Mouse (Mus musculus): ENCODE measurements around the gene Brpf1.

The Brpf1 gene

DNA sequence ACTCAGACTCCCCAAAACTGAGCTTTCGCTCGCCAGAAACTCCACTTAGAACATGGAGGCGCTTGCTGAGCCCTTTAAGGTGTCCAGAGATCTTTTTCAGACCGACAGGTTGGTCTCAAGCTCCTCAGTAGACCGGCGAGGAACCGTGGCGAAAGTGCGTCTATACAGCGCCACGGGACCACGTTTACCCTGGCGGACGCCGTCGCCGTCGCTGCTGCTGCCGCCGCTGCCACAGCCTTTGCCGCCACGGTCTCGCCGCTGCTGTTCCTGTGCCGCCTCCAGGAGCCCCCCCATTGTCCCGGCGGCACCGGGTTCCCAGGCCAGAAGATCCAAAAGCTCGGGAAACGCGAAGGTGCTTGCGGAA is at the start of gene Brpf1:
Gene Brpf1, plus strand, starts transcription at position 152 of the 364 bp plus-strand sequence.
- no peak for DNase-seq

- DNase-seq, result peak; percentile 29
Observed at GRCm38 (mm10) chr6:113261174-113261858, 45.6 kb upstream of the Brpf1 start.

GRCm38 (mm10) chr6:113263531-113263930 is 43.4 kb upstream of the Brpf1 start:
- DNase-seq, result no peak

GRCm38 (mm10) chr6:113264429-113264828 is 42.5 kb upstream of the Brpf1 start:
- peak; percentile 52 for DNase-seq

GRCm38 (mm10) chr6:113266996-113267655 is 39.8 kb upstream of the Brpf1 start:
- DNase-seq, result no peak

DNA sequence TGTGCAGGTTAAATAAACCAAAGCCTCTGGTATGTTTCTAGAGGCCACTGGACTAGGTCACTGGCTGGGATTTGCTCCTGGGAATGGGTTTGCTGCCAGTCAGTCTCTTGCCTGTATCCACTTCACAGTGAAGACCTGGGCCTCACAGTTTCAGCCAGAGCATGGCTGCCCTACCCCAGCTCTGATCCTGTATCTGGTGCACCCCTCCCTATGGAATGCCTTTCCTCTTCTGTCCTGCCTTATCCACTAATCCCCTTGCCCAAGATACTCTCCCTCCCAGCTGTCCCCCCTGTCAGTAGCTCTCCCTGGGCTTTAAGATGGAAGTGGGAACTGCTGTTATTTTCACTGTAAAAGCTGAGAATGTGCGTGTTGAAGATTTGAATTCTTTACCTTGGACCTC is 38.9 kb upstream of the Brpf1 start:
- DNase-seq, result no peak

DNA sequence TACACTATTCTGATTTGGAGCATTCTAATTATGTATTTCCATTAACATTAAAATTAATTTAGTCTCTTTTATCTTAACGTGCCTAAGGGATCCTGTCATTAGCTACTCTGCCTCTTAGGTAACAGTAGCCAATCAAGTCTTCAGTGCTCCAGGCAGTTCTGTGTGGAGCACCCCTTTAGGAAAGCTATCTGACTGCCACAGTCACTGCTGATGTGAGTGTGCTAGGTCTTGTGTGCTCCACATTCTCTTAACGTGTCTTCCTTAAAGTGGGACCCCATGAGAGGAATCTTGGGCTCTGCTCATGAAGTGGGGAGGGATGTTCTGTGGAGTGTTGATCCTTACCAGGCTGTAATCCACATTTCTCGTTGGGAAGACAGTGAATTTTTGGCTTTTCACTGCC is 34.6 kb upstream of the Brpf1 start:
- no peak for DNase-seq

DNA sequence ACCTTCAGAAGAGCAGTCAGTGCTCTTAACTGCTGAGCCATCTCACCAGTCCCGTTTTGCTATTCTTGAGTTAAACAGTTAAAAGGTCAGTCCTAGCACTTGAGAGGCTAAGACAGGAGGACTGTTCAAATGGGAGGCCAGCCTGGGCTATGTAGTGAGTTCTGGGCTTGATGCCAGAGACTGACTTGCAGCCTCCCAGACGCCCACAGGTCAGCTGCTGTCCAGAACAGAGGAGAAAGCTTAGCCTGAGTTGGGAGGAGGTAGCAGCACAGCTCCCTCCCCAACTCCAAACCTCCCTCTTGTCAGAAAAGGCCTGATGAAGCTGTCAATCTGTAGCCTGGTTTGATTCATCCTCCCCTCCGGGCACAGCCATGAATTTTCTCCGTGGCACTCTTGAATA is 30.1 kb upstream of the Brpf1 start:
- DNase-seq, result no peak

- no peak for DNase-seq
Observed at GRCm38 (mm10) chr6:113281676-113282075, 25.3 kb upstream of the Brpf1 start.

GRCm38 (mm10) chr6:113282101-113282802 is 24.7 kb upstream of the Brpf1 start, which contains the start of gene Cpne9:
Gene Cpne9, plus strand, starts transcription at chr6:113282307.
- peak; percentile 38 for DNase-seq

DNA sequence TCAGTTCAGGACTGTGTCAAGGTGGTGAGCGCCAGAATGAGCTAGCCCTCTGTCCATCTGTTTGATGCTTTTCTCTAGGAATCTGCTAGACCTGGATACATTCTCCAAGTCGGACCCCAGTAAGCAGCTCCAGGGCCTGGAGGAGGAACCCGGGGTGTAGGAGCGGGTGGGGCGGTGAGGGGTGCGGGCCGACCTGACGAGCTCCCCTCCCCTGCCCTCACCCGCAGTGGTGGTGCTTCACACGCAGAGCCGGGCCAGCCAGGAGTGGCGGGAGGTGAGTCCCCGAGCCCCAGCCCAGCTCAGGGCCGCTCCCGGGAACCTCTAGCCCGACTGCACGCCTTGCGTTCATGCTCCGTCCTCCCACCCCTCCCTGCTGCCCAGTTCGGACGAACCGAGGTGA is 24.0 kb upstream of the Brpf1 start:
- no peak for DNase-seq

GRCm38 (mm10) chr6:113283500-113283899 is 23.4 kb upstream of the Brpf1 start:
- no peak for DNase-seq

- DNase-seq, result no peak
Observed at GRCm38 (mm10) chr6:113284931-113285330, 22.0 kb upstream of the Brpf1 start.

DNA sequence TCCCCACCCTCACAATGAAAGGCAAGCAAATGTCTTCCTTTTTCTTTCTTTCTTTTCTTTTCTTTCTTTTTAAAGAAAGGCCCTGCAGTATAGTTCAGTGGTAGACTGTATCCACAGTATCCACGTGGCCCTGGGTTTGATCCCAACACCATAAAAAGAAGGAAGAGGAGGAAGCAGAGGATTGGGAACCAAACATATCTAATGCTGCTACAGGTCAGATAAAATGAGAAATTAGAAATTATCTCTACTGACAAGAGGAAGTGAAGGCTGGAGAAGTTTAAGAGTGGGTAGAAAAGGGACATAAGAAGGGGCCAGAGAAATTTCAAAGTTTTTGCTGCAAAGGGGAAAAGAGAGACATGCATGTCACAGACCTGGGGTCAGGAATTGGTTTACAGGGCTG is 20.6 kb upstream of the Brpf1 start:
- no peak for DNase-seq

DNA sequence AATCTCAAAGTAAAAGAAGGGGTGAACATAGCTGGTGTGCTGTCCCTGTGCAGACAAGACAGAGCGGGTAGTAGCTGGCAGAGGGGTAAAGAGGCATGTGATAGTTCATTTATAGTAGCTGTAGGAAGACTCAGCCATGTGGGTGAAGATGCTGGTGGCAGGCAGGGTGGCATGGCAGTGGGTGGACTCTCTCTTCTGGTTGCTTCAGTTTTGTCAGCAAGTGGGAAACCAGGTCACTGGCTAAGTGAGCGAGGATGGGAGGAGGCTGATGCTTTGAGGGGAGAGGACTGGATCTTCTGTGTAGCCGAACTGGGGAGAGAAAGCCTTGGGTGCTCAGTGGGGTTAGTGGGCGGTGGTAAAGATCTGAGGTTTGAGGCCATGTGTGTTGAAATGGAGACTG is 19.7 kb upstream of the Brpf1 start:
- DNase-seq, result no peak

- no peak for DNase-seq
Observed at GRCm38 (mm10) chr6:113289346-113289745, 17.6 kb upstream of the Brpf1 start.

GRCm38 (mm10) chr6:113290346-113290745 is 16.6 kb upstream of the Brpf1 start:
- no peak for DNase-seq

DNA sequence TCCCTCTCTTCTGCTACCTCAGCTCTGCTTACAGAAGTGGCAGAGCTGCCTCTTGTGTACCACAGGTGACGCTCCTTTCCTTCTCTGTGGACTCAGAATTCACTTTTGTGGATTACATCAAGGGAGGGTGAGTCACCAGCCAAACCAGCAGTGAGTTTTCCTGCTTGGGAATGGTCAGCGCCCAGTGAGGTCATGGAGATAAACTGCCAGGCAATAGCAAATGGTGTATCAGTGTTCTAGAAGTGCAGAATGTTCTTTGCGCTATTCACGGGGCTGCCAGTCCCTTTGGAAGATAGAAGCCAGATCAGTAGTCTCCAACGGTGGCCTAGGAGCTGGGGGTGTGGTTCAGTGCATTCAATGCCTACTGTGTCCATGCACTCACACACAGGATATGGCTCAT is 14.0 kb upstream of the Brpf1 start:
- DNase-seq, result no peak

- no peak for DNase-seq
Observed at GRCm38 (mm10) chr6:113296046-113296445, 10.9 kb upstream of the Brpf1 start.

DNA sequence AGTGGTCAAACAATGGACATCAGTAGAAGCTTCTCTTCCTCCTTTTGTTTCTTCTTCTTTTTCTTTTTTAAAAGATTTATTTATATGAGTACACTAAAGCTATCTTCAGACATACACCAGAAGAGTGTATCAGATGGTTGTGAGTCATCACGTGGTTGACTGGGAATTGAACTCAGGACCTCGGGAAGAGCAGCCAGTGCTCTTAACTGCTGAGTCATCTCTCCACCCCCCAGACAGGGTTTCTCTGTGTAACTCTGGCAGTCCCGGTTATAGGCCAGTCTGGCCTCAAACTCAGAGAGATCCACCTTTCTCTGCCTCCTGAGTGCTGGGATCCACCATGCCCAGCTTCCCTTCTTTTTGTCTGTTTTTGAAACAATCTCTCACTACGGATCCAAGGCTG is 10.3 kb upstream of the Brpf1 start:
- DNase-seq, result no peak

DNA sequence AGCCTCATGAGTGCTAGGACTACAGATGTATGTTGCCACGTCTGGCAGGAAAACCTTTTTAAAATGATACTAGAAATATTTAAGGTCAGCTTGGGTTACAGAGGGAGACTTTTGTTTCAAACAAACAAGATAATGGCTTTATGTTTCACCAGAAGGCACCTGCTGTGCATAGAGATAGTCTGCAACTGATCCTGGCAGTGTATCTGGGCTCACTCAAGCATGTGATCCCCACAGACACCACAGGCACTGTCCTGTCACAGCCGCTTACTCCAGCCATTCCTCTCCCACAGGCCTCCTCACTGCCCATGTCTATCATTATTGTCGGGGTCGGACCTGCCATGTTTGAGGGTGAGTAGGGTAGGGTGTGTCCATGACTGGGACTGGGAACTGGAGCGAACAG is 5.6 kb upstream of the Brpf1 start:
- no peak for DNase-seq

DNA sequence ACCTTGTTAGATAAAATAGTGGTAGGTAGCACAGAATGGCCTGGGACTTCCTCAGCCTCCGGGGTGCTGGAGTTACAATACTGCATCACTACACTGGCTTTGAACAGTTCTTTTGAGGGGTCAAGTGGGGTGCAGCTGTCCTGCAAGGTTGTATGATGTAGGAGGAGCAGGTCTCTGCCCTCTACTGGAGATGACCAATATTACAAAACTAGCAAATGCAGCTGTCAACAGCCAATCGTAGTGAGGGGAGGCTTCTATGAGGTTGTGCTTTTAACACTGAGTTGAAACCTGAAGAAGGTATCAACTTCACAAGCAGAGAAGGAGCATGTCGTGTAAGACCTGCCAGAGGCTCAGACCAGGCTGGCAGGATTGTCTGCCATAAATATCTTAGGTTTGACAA is 4.7 kb upstream of the Brpf1 start:
- peak; percentile 29 for DNase-seq

DNA sequence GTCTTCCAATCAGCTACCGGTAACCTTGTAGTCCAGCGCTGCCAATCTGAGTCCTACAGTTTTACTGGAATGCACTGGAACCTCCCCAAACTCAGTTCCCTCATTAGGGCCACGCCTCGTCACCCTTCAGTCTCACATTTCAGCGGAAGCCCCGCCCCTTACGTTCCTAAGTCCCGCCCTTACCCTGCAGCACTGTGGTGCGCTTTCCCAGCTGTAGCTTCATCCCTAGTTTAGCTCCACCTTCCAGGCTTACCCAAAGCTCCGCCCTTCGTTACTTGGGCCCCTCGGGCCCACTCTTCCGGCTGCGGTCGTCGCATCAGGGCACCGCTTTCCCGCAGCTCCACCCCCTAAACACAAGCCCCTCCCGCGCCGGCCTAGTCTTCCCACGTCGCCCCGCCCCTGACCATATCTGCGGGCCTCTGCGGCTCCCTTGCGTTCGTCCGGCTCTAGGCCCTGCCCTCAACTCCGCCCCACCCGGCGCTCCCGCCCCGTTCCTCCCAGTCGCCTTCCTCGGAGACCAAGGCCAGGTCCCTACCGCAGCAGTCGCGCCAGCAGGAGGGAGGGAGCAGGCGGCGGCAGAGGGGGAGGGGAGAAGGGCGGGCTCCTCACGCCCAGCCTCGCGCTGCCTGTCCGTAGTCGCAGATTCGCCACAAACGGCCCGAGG is 483 bp upstream of the Brpf1 start:
- DNase-seq, result peak; percentile 99

Data from thymus, postnatal 4 days (tissue).